Mouse (Mus musculus): Measurements from ENCODE around the gene Usp12.

DNA sequence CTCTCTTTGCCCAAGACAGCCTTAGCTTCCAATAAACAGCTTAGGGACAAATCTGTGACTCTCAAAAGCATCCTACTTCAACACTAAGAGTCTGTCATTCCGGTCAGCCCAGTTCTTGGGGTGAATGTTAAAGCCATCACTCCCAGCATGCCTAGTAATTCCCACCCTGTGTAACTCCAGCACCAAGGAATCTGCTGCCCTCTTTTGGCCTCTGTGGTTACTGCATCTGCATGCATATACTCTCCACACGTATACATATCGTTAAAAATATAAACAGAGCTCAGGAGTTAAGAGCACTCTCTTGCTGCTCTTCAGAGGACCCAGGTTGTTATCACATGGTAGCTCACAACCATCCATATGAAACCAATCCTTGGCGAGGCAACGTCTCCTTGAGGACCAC, 71.4 kb downstream of the Usp12 start:
- TF ChIP-seq CTCF (conservative IDR thresholded peaks at IDR 0.05; ENCODE audit: low read length): peak; percentile 75
- no peak for TF ChIP-seq NANOG (IDR thresholded peaks at IDR 0.05; ENCODE audit: borderline replicate concordance, low read length)
